Mouse (Mus musculus) megakaryocyte, embryonic 14.5 days (primary cell): ENCODE results near the gene Acbd6. TPM values are rescaled to one million over a fixed set of nuclear protein-coding genes. Genes with fewer than 3 reads are reported as not detected.
A peak's percentile ranks its signal among the peaks of the same experiment; 100 is the strongest.

ENCODE experiments used
- H3K27me3 ChIP-seq: replicated peaks from 2 replicates; pipeline ENCODE3; 2012; ENCODE audit warnings: inconsistent platforms
- H3K36me3 ChIP-seq: replicated peaks from 2 replicates; pipeline ENCODE3; 2012; ENCODE audit warnings: low read length, inconsistent platforms, mixed read lengths
- H3K4me1 ChIP-seq: 2 replicates; pipeline ENCODE4 v1.6.1; 2012; ENCODE audit warnings: inconsistent platforms
- H3K4me3 ChIP-seq: replicated peaks from 2 replicates; pipeline ENCODE3; 2012; ENCODE audit warnings: moderate library complexity, mild to moderate bottlenecking, inconsistent platforms
- H3K9me3 ChIP-seq: 2 replicates; pipeline ENCODE4 v1.6.1; 2012; ENCODE audit warnings: inconsistent platforms
- FLI1 ChIP-seq: IDR thresholded peaks from 2 replicates; pipeline ENCODE4 v1.6.1; 2012; ENCODE audit warnings: low read length, inconsistent platforms, mixed read lengths
- GATA1 ChIP-seq: IDR thresholded peaks from 3 replicates; pipeline ENCODE4 v1.6.1; 2012; ENCODE audit warnings: mixed read lengths, low read length, inconsistent platforms, borderline replicate concordance
- polyA plus RNA-seq: library from polyadenylated mRNA; stranded (reverse); fragments of >175 nt; gene quantifications from 2 replicates; pipeline ENCODE4 v1.2.3, GENCODE M21; 2012; ENCODE audit warnings: low replicate concordance; ENCODE audit not compliant: insufficient read depth

Gene Acbd6
- polyA plus RNA-seq, 1 experiment = 266 TPM

DNA sequence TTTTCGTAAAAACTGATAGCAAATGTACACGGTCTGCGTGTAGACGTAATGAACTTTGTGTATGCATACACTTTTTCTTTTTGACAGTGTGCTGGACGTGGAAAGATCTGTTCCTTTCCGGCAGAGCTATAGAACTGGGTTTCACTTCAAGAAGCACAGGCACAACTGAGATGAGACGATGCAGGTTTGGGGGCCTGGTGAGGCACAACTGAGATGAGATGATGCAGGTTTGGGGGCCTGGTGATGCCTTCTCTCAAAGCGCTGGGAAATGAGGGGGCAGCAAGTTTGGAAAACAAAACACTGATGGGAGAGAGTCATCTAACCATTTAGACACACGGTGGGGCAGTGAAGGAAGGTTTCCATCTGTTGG, 293 bp upstream of the Acbd6 start:
- TF ChIP-seq GATA1 = no peak
- no peak for TF ChIP-seq FLI1
- H3K36me3 ChIP-seq = no peaks in the 10 kb centered on the region
- H3K4me3 ChIP-seq = peak overlapping the region; percentile 94
- peaks cover 37% of the 10 kb centered on the region for H3K4me1 ChIP-seq
- peaks cover 10% of the 10 kb centered on the region for H3K9me3 ChIP-seq
- H3K27me3 ChIP-seq = no peaks in the 10 kb centered on the region

DNA sequence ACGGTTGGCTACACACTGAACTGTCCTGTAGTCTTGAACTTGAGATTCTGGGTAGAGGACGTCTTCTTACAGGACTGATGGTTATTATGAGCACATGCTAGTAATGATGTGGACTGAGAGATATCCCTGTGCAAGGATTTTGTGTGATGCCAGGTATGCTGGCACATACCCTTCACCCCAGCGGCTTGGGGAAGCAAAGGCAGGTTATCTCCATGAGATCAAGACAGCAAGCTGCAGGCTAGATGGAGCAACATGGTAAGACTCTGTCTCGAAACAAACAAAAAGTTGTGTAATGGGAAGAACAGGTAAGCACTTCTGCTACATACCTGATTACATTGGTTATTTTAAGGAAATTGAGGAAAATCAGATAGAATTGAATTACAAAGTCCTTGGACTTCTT, 2.1 kb downstream of the Acbd6 start:
- Histone ChIP-seq H3K4me1 (peaks cover 43% of the 10 kb centered on the region), H3K36me3 (peaks cover 3% of the 10 kb centered on the region), H3K4me3 (peak overlapping the region; percentile 38), H3K9me3 (no peaks in the 10 kb centered on the region), H3K27me3 (no peaks in the 10 kb centered on the region)
- TF ChIP-seq FLI1 (no peak), GATA1 (no peak)

GRCm38 (mm10) chr1:155560678-155561077, 2.8 kb downstream of the Acbd6 start:
- TF ChIP-seq GATA1 (no peak), FLI1 (no peak)
- H3K27me3 ChIP-seq = no peaks in the 10 kb centered on the region
- no peaks in the 10 kb centered on the region for H3K9me3 ChIP-seq
- peaks cover 10% of the 10 kb centered on the region for H3K36me3 ChIP-seq
- peaks cover 43% of the 10 kb centered on the region for H3K4me1 ChIP-seq
- H3K4me3 ChIP-seq = no peak overlapping the region

GRCm38 (mm10) chr1:155562206-155562605, 4.3 kb downstream of the Acbd6 start:
- Histone ChIP-seq H3K36me3 (peaks cover 24% of the 10 kb centered on the region), H3K9me3 (no peaks in the 10 kb centered on the region)
- TF ChIP-seq FLI1 (no peak), GATA1 (no peak)

DNA sequence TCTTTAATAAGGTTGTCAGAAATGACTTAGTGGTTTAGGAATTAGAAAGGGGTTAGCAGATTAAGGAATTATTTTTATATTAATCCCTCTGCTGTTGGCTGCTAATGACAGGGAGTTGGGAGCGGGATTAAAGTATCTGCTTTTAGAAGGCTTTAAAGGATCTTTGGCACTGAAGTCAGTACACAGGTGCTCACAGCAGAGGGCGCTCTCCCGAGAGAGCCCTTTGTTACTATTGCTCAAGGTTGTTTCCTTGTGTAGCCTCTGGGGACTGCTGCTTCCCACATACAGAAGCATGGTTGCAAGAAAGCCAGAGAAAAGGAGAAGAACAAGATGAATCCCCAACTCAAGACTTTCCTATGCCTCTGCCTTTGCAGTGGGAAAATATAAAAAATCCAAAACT, 6.8 kb downstream of the Acbd6 start:
- H3K9me3 ChIP-seq = peaks cover 5% of the 10 kb centered on the region; the same call in 1 of the 2 replicates
- no peak overlapping the region for H3K4me3 ChIP-seq
- TF ChIP-seq GATA1 (no peak), FLI1 (no peak)
- peaks cover 25% of the 10 kb centered on the region for H3K4me1 ChIP-seq
- peaks cover 47% of the 10 kb centered on the region for H3K36me3 ChIP-seq
- no peaks in the 10 kb centered on the region for H3K27me3 ChIP-seq

More at GRCm38 (mm10) chr1:155562206-155562605, 4.3 kb downstream of the Acbd6 start:
- H3K27me3 ChIP-seq = no peaks in the 10 kb centered on the region
- no peak overlapping the region for H3K4me3 ChIP-seq
- H3K4me1 ChIP-seq = peaks cover 38% of the 10 kb centered on the region

DNA sequence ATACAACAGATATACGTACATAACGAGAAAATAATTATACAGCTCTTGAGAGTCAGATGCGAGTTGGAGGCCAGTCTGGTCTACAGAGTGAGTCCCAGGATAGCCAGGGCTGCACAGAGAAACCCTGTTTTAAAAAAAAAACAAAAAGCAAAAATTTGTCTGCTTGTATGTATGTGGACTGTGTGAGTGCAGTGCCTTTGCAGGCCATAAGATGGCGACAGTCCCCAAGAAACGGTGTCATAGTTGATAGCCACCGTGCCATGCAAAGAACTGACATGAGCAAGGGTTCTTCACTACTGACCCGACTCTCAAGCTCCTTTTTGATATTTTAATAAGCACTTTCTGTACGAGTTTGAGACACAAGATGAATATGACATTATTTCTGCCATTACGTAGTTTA, 10.2 kb downstream of the Acbd6 start:
- no peaks in the 10 kb centered on the region for H3K27me3 ChIP-seq
- no peak overlapping the region for H3K4me3 ChIP-seq
- H3K9me3 ChIP-seq = peaks cover 5% of the 10 kb centered on the region; the same call in 1 of the 2 replicates
- TF ChIP-seq GATA1 (no peak), FLI1 (no peak)
- H3K36me3 ChIP-seq = peaks cover 67% of the 10 kb centered on the region
- H3K4me1 ChIP-seq = peaks cover 3% of the 10 kb centered on the region

DNA sequence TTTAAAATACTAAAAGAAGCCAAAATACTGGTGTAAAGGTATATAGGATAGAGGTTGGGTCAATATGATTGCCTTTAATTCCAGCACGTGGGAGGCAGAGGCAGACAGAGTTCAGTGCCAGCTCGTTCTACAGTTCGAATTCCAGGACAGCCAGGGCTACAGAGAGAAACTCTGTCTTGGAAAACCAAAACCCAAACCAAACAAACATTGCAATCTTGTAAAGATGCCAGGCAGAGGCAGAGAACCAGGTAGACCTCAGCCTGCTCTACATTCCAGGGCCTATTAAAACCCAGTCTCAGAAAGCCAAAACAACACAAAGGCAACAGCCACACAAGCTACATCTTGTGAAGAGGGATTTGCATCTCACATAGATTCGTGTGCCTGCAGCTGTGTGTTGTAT, 11.4 kb downstream of the Acbd6 start:
- H3K4me3 ChIP-seq = no peak overlapping the region
- H3K27me3 ChIP-seq = no peaks in the 10 kb centered on the region
- no peak for TF ChIP-seq FLI1
- no peak for TF ChIP-seq GATA1
- H3K36me3 ChIP-seq = peaks cover 73% of the 10 kb centered on the region
- peaks cover 6% of the 10 kb centered on the region; the same call in 1 of the 2 replicates for H3K4me1 ChIP-seq
- H3K9me3 ChIP-seq = peaks cover 5% of the 10 kb centered on the region; the same call in 1 of the 2 replicates

GRCm38 (mm10) chr1:155574966-155575673, 17.2 kb downstream of the Acbd6 start:
- Histone ChIP-seq H3K27me3 (no peaks in the 10 kb centered on the region), H3K9me3 (no peaks in the 10 kb centered on the region), H3K4me1 (peaks cover 11% of the 10 kb centered on the region), H3K36me3 (peaks cover 26% of the 10 kb centered on the region), H3K4me3 (no peak overlapping the region)
- TF ChIP-seq FLI1 (no peak), GATA1 (no peak)

DNA sequence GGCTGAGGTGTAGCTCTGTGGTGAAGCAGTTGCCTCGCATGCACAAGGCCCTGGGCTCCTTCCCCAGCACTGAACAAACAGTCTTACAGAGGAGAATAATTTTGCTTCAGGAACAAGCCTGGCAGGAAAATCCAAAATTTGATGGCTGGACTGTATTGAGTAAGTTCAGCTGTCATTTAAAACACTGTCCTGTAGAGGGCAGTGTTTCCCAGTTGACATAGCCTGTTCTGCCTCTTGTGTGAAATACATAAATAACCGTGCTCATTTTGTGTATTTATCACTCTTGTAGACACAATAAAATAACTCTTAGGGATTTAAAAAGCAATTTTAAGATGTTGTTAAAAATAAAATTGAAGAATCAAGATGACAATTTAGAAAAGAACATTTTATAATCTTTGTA, 18.5 kb downstream of the Acbd6 start:
- Histone ChIP-seq H3K9me3 (no peaks in the 10 kb centered on the region), H3K4me1 (peaks cover 11% of the 10 kb centered on the region), H3K4me3 (no peak overlapping the region), H3K36me3 (peaks cover 24% of the 10 kb centered on the region), H3K27me3 (no peaks in the 10 kb centered on the region)
- no peak for TF ChIP-seq GATA1
- TF ChIP-seq FLI1 = no peak

GRCm38 (mm10) chr1:155577316-155577715, 19.4 kb downstream of the Acbd6 start:
- Histone ChIP-seq H3K4me1 (peaks cover 11% of the 10 kb centered on the region), H3K27me3 (no peaks in the 10 kb centered on the region), H3K4me3 (no peak overlapping the region), H3K36me3 (peaks cover 15% of the 10 kb centered on the region), H3K9me3 (no peaks in the 10 kb centered on the region)
- no peak for TF ChIP-seq FLI1
- TF ChIP-seq GATA1 = no peak
